Mouse (Mus musculus) ES-E14 (cell line): Measurements from ENCODE around the gene Sds.

Source experiments
- HCFC1 ChIP-seq: IDR thresholded peaks from 2 replicates; pipeline ENCODE4 v1.6.1; 2012; ENCODE audit warnings: low read length, inconsistent platforms, borderline replicate concordance; ENCODE audit not compliant: insufficient read depth
- ZC3H11A ChIP-seq: IDR thresholded peaks from 2 replicates; pipeline ENCODE4 v1.6.1; 2012; ENCODE audit warnings: low read depth, mild to moderate bottlenecking, inconsistent platforms, low read length, borderline replicate concordance

DNA sequence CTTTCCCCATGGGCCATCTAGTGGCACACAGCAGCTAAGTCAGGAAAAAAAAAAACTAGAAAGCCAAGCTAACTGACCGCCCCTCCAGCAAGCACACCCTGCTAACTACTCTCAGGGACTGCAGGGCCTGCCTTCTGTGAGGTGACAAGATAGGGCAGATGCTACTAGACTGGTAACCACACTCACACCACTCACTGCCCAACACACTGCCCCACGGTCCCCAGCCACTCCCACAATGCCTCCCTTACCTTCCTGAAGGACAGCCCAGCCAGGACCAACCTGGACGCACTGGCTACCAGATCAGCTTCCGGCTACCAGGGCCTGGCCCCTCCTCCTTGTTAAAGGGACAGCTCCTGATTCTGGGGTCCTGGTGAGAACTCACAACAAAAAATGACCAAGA lies 9.3 kb upstream of the Sds start:
- no peak for TF ChIP-seq ZC3H11A
- no peak for TF ChIP-seq HCFC1
